Mouse (Mus musculus): ENCODE results near the gene Actr1a. TPM values are rescaled to one million over a fixed set of nuclear protein-coding genes. Genes with fewer than 3 reads are reported as not detected.

Gene Actr1a
- total and polyA plus RNA-seq, 3 experiments: 73.3 to 90.5 (median 82.1) TPM

DNA sequence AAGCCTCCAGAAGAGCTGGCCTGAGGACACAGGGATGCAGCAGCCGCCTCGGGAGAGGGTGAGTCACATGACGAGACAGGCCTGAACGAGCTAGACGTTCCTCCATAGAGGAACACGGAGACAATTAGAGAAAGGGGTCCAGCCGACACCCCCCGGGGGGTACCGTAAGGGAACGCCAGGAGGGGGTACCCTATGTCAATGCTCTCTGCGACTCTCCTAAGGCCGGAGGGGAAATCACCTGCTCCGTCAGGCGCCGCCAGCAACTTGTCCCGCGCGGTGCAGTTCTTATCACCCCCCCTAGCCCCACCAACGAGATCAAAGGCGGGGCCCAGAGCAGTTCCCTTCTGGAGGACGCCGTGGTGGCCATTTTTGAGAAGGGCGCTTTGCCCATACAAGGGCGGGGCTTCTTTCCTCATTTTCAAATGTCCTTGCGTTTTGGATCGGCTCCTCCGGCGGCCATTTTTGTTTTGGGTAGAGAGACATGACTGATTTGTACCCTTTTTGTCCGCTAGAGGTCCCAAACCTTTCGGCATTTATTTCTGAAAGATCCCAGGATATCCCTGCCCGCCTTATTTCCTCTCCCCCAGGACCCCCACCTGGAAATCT lies 57.1 kb downstream of the Actr1a start, which contains the start of gene Cuedc2:
TSS of gene Cuedc2 (minus strand) at position 372 of the 606 bp plus-strand sequence.
- intact Hi-C loops (cut with DNase I): loop anchor here (1.0 to 2.0 kb wide), 4 partner anchors 10 to 104 kb away; partner anchors contain the start of genes Fbxl15 and Sufu
- peak; percentile 97 to 99 for DNase-seq
- TF ChIP-seq CTCF (IDR thresholded peaks at IDR 0.05) (peak; percentile 87), POLR2A (IDR thresholded peaks at IDR 0.05; ENCODE audit: insufficient read depth, low read depth, low read length) (peak; percentile 63), EP300 (IDR thresholded peaks at IDR 0.05; ENCODE audit: insufficient read depth, low read depth, low read length) (peak; percentile 64; the same call in 1 of the 2 replicates)
- Histone ChIP-seq H3K27me3 (ENCODE audit: control insufficient read depth, insufficient read depth, low read length) (no peaks in the 10 kb centered on the region), H3K27ac (peak within 1 kb of the TSS; percentile 84), H3K36me3 (ENCODE audit: control insufficient read depth, insufficient read depth, low read length) (no peaks in the 10 kb centered on the region), H3K9ac (ENCODE audit: low read depth, low read length) (peak within 1 kb of the TSS; percentile 84), H3K4me3 (peak within 1 kb of the TSS; percentile 57), H3K79me2 (replicated peaks; ENCODE audit: control insufficient read depth, insufficient read depth, low read length) (no peaks in the 10 kb centered on the region; the same call in 1 of the 2 replicates), H3K4me1 (ENCODE audit: control insufficient read depth, insufficient read depth, low read length) (peaks cover 7% of the 10 kb centered on the region)
- WGBS: under 1% methylated on average over 31 of the region's 31 CpGs

- Histone ChIP-seq H3K4me1 (ENCODE audit: control insufficient read depth, insufficient read depth, low read length) (peaks cover 7% of the 10 kb centered on the region), H3K27me3 (ENCODE audit: control insufficient read depth, insufficient read depth, low read length) (no peaks in the 10 kb centered on the region), H3K9ac (ENCODE audit: low read depth, low read length) (peak overlapping the region; percentile 84), H3K4me3 (peak overlapping the region; percentile 57), H3K36me3 (ENCODE audit: control insufficient read depth, insufficient read depth, low read length) (no peaks in the 10 kb centered on the region), H3K79me2 (replicated peaks; ENCODE audit: control insufficient read depth, insufficient read depth, low read length) (no peaks in the 10 kb centered on the region; the same call in 1 of the 2 replicates), H3K27ac (peak overlapping the region; percentile 84)
- intact Hi-C loops (cut with DNase I): loop anchor here (1.0 to 2.0 kb wide), 4 partner anchors 10 to 105 kb away; partner anchors contain the start of genes Fbxl15 and Sufu
- TF ChIP-seq EP300 (IDR thresholded peaks at IDR 0.05; ENCODE audit: insufficient read depth, low read depth, low read length): no peak
- TF ChIP-seq CTCF (IDR thresholded peaks at IDR 0.05): no peak
- no peak for TF ChIP-seq POLR2A (IDR thresholded peaks at IDR 0.05; ENCODE audit: insufficient read depth, low read depth, low read length)
- WGBS: 37% methylated on average over 15 of the region's 15 CpGs
- no peak for DNase-seq
Measured at GRCm38 (mm10) chr19:46337719-46338330, 57.7 kb downstream of the Actr1a start.

- no peaks in the 10 kb centered on the region; the same call in 1 of the 2 replicates for H3K79me2 ChIP-seq (replicated peaks; ENCODE audit: control insufficient read depth, insufficient read depth, low read length)
- no peak overlapping the region for H3K4me3 ChIP-seq
- no peak for DNase-seq
- H3K27ac ChIP-seq: no peak overlapping the region
- WGBS: 77% methylated on average over 3 of the region's 3 CpGs
- no peaks in the 10 kb centered on the region for H3K36me3 ChIP-seq (ENCODE audit: control insufficient read depth, insufficient read depth, low read length)
- TF ChIP-seq CTCF (IDR thresholded peaks at IDR 0.05): no peak
- TF ChIP-seq POLR2A (IDR thresholded peaks at IDR 0.05; ENCODE audit: insufficient read depth, low read depth, low read length): no peak
- no peak for TF ChIP-seq EP300 (IDR thresholded peaks at IDR 0.05; ENCODE audit: insufficient read depth, low read depth, low read length)
- intact Hi-C loops (cut with DNase I): no loop called here
- no peaks in the 10 kb centered on the region for H3K27me3 ChIP-seq (ENCODE audit: control insufficient read depth, insufficient read depth, low read length)
- peaks cover 7% of the 10 kb centered on the region for H3K4me1 ChIP-seq (ENCODE audit: control insufficient read depth, insufficient read depth, low read length)
- no peak overlapping the region for H3K9ac ChIP-seq (ENCODE audit: low read depth, low read length)
Measured at GRCm38 (mm10) chr19:46333906-46334305, 61.6 kb downstream of the Actr1a start.

DNA sequence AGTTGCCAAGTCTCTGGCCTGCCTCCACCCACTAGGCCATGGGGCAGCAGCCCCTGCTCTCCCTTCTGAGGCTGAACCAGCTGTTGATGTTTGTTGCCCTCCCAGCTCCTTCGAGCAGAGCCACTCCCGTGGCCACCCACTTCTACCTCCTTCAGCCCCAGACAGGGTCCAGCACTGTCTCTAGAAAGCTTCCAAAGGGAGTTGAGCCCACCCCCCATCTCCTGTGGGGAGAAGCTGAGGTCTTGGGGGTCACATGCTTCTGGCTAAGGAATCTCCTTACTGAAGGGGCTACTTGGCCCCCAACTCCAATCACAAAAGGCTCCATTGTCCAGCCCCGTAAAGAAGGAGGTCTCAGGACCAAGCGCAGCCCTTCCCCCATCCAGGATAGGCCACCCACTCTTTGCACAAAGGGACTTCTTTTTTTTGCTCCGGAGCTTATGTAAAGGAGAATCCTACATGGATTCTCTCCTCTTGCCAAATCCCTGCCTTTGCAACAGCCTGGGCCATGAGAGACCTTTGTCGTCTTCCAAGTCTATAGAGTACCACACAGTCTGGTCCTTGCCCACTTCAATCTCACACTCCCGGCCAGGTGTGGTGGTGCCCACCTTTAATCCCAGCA lies 62.7 kb downstream of the Actr1a start:
- H3K79me2 ChIP-seq (replicated peaks; ENCODE audit: control insufficient read depth, insufficient read depth, low read length): no peaks in the 10 kb centered on the region; the same call in 1 of the 2 replicates
- no peak for TF ChIP-seq POLR2A (IDR thresholded peaks at IDR 0.05; ENCODE audit: insufficient read depth, low read depth, low read length)
- no peak for TF ChIP-seq EP300 (IDR thresholded peaks at IDR 0.05; ENCODE audit: insufficient read depth, low read depth, low read length)
- TF ChIP-seq CTCF (IDR thresholded peaks at IDR 0.05): no peak
- H3K27me3 ChIP-seq (ENCODE audit: control insufficient read depth, insufficient read depth, low read length): no peaks in the 10 kb centered on the region
- intact Hi-C loops (cut with DNase I): no loop called here
- peaks cover 6% of the 10 kb centered on the region for H3K4me1 ChIP-seq (ENCODE audit: control insufficient read depth, insufficient read depth, low read length)
- DNase-seq: no peak
- no peak overlapping the region for H3K9ac ChIP-seq (ENCODE audit: low read depth, low read length)
- H3K36me3 ChIP-seq (ENCODE audit: control insufficient read depth, insufficient read depth, low read length): no peaks in the 10 kb centered on the region
- H3K4me3 ChIP-seq: no peak overlapping the region
- no peak overlapping the region for H3K27ac ChIP-seq
- 76% methylated on average over 7 of the region's 7 CpGs for WGBS

GRCm38 (mm10) chr19:46331936-46332335 lies 63.6 kb downstream of the Actr1a start:
- no peak for TF ChIP-seq EP300 (IDR thresholded peaks at IDR 0.05; ENCODE audit: insufficient read depth, low read depth, low read length)
- no peak for TF ChIP-seq POLR2A (IDR thresholded peaks at IDR 0.05; ENCODE audit: insufficient read depth, low read depth, low read length)
- TF ChIP-seq CTCF (IDR thresholded peaks at IDR 0.05): no peak
- Histone ChIP-seq H3K27me3 (ENCODE audit: control insufficient read depth, insufficient read depth, low read length) (no peaks in the 10 kb centered on the region), H3K27ac (no peak overlapping the region), H3K4me3 (no peak overlapping the region), H3K9ac (ENCODE audit: low read depth, low read length) (no peak overlapping the region), H3K79me2 (replicated peaks; ENCODE audit: control insufficient read depth, insufficient read depth, low read length) (no peaks in the 10 kb centered on the region), H3K36me3 (ENCODE audit: control insufficient read depth, insufficient read depth, low read length) (no peaks in the 10 kb centered on the region), H3K4me1 (ENCODE audit: control insufficient read depth, insufficient read depth, low read length) (peaks cover 4% of the 10 kb centered on the region)
- intact Hi-C loops (cut with DNase I): no loop called here
- 74% methylated on average over 3 of the region's 3 CpGs for WGBS
- no peak for DNase-seq

All from heart, adult 2 months (tissue).